Mouse (Mus musculus) heart, embryonic 11.5 days (tissue): ENCODE measurements around the gene Zfp810. TPM values are rescaled to one million over a fixed set of nuclear protein-coding genes. Genes with fewer than 3 reads are reported as not detected.
A peak's percentile ranks its signal among the peaks of the same experiment; 100 is the strongest.

ENCODE experiments used
- ATAC-seq: fragments of 200-750 bp; cut with Nextera tagmentation; replicated peaks from 2 replicates; pipeline ENCODE4 v1.8.0; 2017; ENCODE audit warnings: moderate library complexity; ENCODE audit not compliant: insufficient number of reproducible peaks, low FRiP score, low TSS enrichment
- H3K27ac ChIP-seq: fragments of 300-500 bp; sonication (generic); 2 replicates; pipeline ENCODE4 v1.5.1; 2014; ENCODE audit warnings: mild to moderate bottlenecking, low read depth, low read length
- H3K27me3 ChIP-seq: fragments of 300-500 bp; sonication (generic); 2 replicates; pipeline ENCODE4 v1.6.1; 2014; ENCODE audit warnings: mild to moderate bottlenecking, low read length, mixed read lengths; ENCODE audit not compliant: control insufficient read depth, insufficient read depth
- H3K36me3 ChIP-seq: fragments of 300-500 bp; sonication (generic); 2 replicates; pipeline ENCODE4 v1.6.1; 2014; ENCODE audit warnings: mild to moderate bottlenecking, low read length, moderate library complexity, mixed read lengths; ENCODE audit not compliant: control insufficient read depth, insufficient read depth
- H3K4me1 ChIP-seq: fragments of 300-500 bp; sonication (generic); 2 replicates; pipeline ENCODE4 v1.6.1; 2014; ENCODE audit warnings: low read length; ENCODE audit not compliant: control insufficient read depth, insufficient read depth
- H3K4me2 ChIP-seq: fragments of 300-500 bp; sonication (generic); 2 replicates; pipeline ENCODE4 v1.6.1; 2014; ENCODE audit warnings: mild to moderate bottlenecking, moderate library complexity
- H3K4me3 ChIP-seq: fragments of 300-500 bp; sonication (generic); 2 replicates; pipeline ENCODE4 v1.5.1; 2014; ENCODE audit warnings: low read depth, low read length
- H3K9ac ChIP-seq: fragments of 300-500 bp; sonication (generic); 2 replicates; pipeline ENCODE4 v1.6.1; 2014; ENCODE audit warnings: mild to moderate bottlenecking, low read depth, low read length, moderate library complexity
- H3K9me3 ChIP-seq: fragments of 300-500 bp; sonication (generic); replicated peaks from 2 replicates; pipeline ENCODE4 v1.6.1; 2016; ENCODE audit warnings: low read length; ENCODE audit not compliant: control insufficient read depth
- WGBS: fragments of 180-500 bp; shearing (Covaris S2); extraction: QIAGEN DNeasy Blood & Tissue Kit; methylation state at CpG from one replicate; pipeline ENCODE4 v1.1.7; 2014; ENCODE audit not compliant: insufficient replicate concordance; 5-methylcytosine and 5-hydroxymethylcytosine counted together
- polyA plus RNA-seq: library from polyadenylated mRNA; unstranded; fragments of >200 nt; fragmentation: Nextera tagmentation; extraction: Ambion mirVana; gene quantifications from 2 replicates; pipeline ENCODE4 v1.2.1, GENCODE M21; 2014

The Zfp810 gene
- polyA plus RNA-seq, 1 experiment from 2014 or later: 12.9 TPM

- Histone ChIP-seq H3K27me3 (no peaks in the 10 kb centered on the region), H3K36me3 (peaks cover 32% of the 10 kb centered on the region), H3K4me2 (no peak overlapping the region), H3K4me3 (no peak overlapping the region), H3K27ac (no peak overlapping the region), H3K4me1 (peaks cover 2% of the 10 kb centered on the region; the same call in 1 of the 2 replicates), H3K9ac (no peak overlapping the region), H3K9me3 (peaks cover 3% of the 10 kb centered on the region)
- no peak for ATAC-seq
- 86% methylated on average over 4 of the region's 4 CpGs for WGBS
Measured at GRCm38 (mm10) chr9:22256579-22256978, 50.9 kb downstream of the Zfp810 start.

DNA sequence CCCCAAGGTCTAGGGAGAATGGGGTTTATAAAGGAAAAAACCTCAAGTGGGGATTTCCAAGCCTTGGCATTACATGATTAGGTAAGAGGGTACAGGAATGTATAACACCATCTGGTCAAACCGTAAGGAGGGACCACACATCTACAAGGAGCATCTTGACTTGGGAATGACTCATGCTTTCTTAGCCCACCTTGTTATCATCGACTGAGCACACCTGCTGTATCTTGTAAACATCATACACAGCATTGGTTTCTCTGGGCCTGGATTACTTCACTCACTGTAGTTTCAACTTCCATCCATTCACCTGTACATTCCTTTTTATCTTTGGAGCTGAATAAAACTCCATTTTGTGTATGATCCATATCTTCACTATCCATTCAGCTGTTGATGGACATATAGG lies 63.2 kb downstream of the Zfp810 start:
- Histone ChIP-seq H3K4me1 (no peaks in the 10 kb centered on the region), H3K9ac (no peak overlapping the region), H3K36me3 (peaks cover 68% of the 10 kb centered on the region), H3K4me2 (no peak overlapping the region), H3K4me3 (no peak overlapping the region), H3K27ac (no peak overlapping the region), H3K9me3 (peaks cover 10% of the 10 kb centered on the region), H3K27me3 (no peaks in the 10 kb centered on the region)
- WGBS: 93% methylated on average over 2 of the region's 2 CpGs
- no peak for ATAC-seq

- 92% methylated on average over 4 of the region's 4 CpGs for WGBS
- ATAC-seq: no peak
- Histone ChIP-seq H3K4me2 (no peak overlapping the region), H3K9me3 (no peaks in the 10 kb centered on the region), H3K4me3 (no peak overlapping the region), H3K27me3 (no peaks in the 10 kb centered on the region), H3K36me3 (peaks cover 73% of the 10 kb centered on the region), H3K4me1 (no peaks in the 10 kb centered on the region), H3K27ac (no peak overlapping the region), H3K9ac (no peak overlapping the region)
Measured at GRCm38 (mm10) chr9:22240001-22240400, 67.4 kb downstream of the Zfp810 start.

- Histone ChIP-seq H3K9me3 (no peaks in the 10 kb centered on the region), H3K9ac (no peak overlapping the region), H3K4me2 (no peak overlapping the region), H3K27ac (no peak overlapping the region), H3K36me3 (peaks cover 5% of the 10 kb centered on the region; the same call in 1 of the 2 replicates), H3K4me1 (no peaks in the 10 kb centered on the region), H3K27me3 (no peaks in the 10 kb centered on the region), H3K4me3 (no peak overlapping the region)
- ATAC-seq: no peak
Measured at GRCm38 (mm10) chr9:22230556-22230955, 76.9 kb downstream of the Zfp810 start.

DNA sequence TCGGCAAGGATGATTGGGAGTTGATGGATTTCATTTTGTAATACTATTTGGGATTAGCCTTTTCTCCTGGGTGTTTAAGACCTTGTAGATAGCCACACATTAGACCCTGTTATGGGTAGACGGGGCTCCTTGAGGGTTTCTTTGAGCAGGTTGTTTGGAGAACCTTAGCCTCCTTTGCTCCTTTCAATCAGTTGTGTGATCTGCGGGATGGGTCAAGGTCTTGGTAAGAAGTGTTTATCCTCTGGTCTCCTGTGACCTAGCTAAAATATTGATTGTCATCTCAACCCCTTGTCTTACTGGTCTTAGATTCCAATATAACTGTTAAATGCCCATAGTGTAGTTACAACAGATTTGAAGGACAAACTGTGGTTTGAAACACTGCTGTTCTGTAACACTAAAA lies 77.4 kb downstream of the Zfp810 start:
- no peak overlapping the region for H3K4me3 ChIP-seq
- no peaks in the 10 kb centered on the region for H3K27me3 ChIP-seq
- H3K36me3 ChIP-seq: peaks cover 2% of the 10 kb centered on the region; the same call in 1 of the 2 replicates
- ATAC-seq: no peak
- WGBS: 82% methylated on average over 3 of the region's 3 CpGs
- no peak overlapping the region for H3K4me2 ChIP-seq
- H3K9me3 ChIP-seq: no peaks in the 10 kb centered on the region
- no peak overlapping the region for H3K9ac ChIP-seq
- H3K27ac ChIP-seq: no peak overlapping the region
- no peaks in the 10 kb centered on the region for H3K4me1 ChIP-seq

DNA sequence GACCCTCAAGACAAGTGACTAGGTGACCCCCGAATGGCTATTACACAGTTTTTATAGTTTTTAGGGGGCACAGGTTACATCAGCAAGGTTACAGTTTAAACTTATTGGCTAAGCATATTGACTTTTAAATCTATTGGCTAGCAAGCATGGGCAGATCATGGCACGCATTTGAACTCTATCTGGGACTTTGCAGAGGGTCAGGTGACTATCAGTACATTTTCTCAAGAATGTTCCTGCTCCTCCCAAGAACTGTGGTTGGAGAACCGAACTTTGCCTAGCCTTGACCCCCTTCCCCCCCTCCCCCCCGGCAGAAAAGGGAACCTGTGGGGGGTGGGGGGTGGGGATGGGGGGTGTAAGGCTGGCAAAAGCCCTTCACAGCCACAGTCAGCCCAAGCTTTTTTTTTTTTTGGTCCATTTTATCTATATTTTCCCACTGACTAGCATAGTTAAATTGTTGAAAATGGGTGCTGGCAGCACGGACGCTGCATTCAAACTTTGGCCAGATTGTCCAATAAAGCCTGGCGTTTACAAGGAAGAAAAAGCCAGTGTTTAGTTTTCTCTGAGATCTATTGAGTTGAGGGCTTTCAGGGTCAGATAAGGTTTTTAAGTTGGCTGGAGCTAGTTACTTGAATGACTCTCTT lies 77.9 kb downstream of the Zfp810 start:
- H3K4me3 ChIP-seq: no peak overlapping the region
- H3K27ac ChIP-seq: no peak overlapping the region
- H3K4me1 ChIP-seq: no peaks in the 10 kb centered on the region
- 78% methylated on average over 7 of the region's 7 CpGs for WGBS
- no peak for ATAC-seq
- H3K9ac ChIP-seq: no peak overlapping the region
- H3K27me3 ChIP-seq: no peaks in the 10 kb centered on the region
- no peaks in the 10 kb centered on the region for H3K36me3 ChIP-seq
- H3K9me3 ChIP-seq: no peaks in the 10 kb centered on the region
- H3K4me2 ChIP-seq: no peak overlapping the region

- Histone ChIP-seq H3K4me2 (peak overlapping the region; percentile 11; the same call in 1 of the 2 replicates), H3K27me3 (no peaks in the 10 kb centered on the region), H3K27ac (no peak overlapping the region), H3K36me3 (no peaks in the 10 kb centered on the region), H3K9me3 (no peaks in the 10 kb centered on the region), H3K4me1 (no peaks in the 10 kb centered on the region), H3K4me3 (no peak overlapping the region), H3K9ac (no peak overlapping the region)
- ATAC-seq: no peak
- 73% methylated on average over 15 of the region's 15 CpGs for WGBS
Measured at GRCm38 (mm10) chr9:22226846-22227245, 80.6 kb downstream of the Zfp810 start.

Other genes with a start within 250 kb of the Zfp810 start
- gene Gm49318, start 236.4 kb downstream of the Zfp810 start, polyA plus RNA-seq: not detected in 2 replicates
- 5.5 and 6.7 TPM in 2 replicates for gene Zfp653, start 236.3 kb downstream of the Zfp810 start, polyA plus RNA-seq
- 48.4 and 50.6 TPM in 2 replicates for gene Ecsit, start 222.2 kb downstream of the Zfp810 start, polyA plus RNA-seq
- 388 and 445 TPM in 2 replicates for gene Cnn1, start 208.4 kb downstream of the Zfp810 start, polyA plus RNA-seq
- gene Elof1, start 190.5 kb downstream of the Zfp810 start, polyA plus RNA-seq: 132 and 134 TPM in 2 replicates
- gene Acp5, start 171.9 kb downstream of the Zfp810 start, polyA plus RNA-seq: 51.6 and 68.9 TPM in 2 replicates
- gene Pigyl, start 150.8 kb downstream of the Zfp810 start, polyA plus RNA-seq: 47.0 and 47.8 TPM in 2 replicates
- gene Zfp872, start 119.6 kb downstream of the Zfp810 start, polyA plus RNA-seq: 0.04 and 0.10 TPM in 2 replicates
- gene Zfp809, start 81.9 kb downstream of the Zfp810 start, polyA plus RNA-seq: 19.0 and 20.0 TPM in 2 replicates
- 3.1 and 5.6 TPM in 2 replicates for gene Zfp599, start 47.8 kb downstream of the Zfp810 start, polyA plus RNA-seq
- 50.1 and 56.3 TPM in 2 replicates for gene Anln, start 81.5 kb upstream of the Zfp810 start, polyA plus RNA-seq
- gene 9530077C05Rik, start 103.9 kb upstream of the Zfp810 start, polyA plus RNA-seq: 2.9 and 3.0 TPM in 2 replicates
- not detected in 2 replicates for gene Gm17545, start 146.6 kb upstream of the Zfp810 start, polyA plus RNA-seq
- 42.4 and 48.0 TPM in 2 replicates for gene Rp9, start 162.1 kb upstream of the Zfp810 start, polyA plus RNA-seq
- gene Bbs9, start 168.1 kb upstream of the Zfp810 start, polyA plus RNA-seq: 8.2 and 8.6 TPM in 2 replicates